Mouse (Mus musculus) liver, embryonic 16.5 days (tissue): Measurements from ENCODE around the gene Carnmt1. TPM values are rescaled to one million over a fixed set of nuclear protein-coding genes. Genes with fewer than 3 reads are reported as not detected.

ENCODE experiments used
- ATAC-seq: fragments of 200-750 bp; cut with Nextera tagmentation; 2 replicates; pipeline ENCODE4 v1.8.0; 2017; ENCODE audit warnings: low read depth, mild to moderate bottlenecking, moderate number of reproducible peaks, moderate library complexity
- H3K27ac ChIP-seq: fragments of 300-500 bp; sonication (generic); 2 replicates; pipeline ENCODE4 v1.5.1; 2014; ENCODE audit warnings: mild to moderate bottlenecking, low read length
- H3K27me3 ChIP-seq: fragments of 300-500 bp; sonication (generic); 2 replicates; pipeline ENCODE4 v1.6.1; 2014; ENCODE audit warnings: low read depth, low read length, mixed read lengths; ENCODE audit not compliant: control insufficient read depth, insufficient read depth
- H3K36me3 ChIP-seq: fragments of 300-500 bp; sonication (generic); 2 replicates; pipeline ENCODE4 v1.6.1; 2014; ENCODE audit warnings: mild to moderate bottlenecking; ENCODE audit not compliant: control insufficient read depth, insufficient read depth
- H3K4me1 ChIP-seq: fragments of 300-500 bp; sonication (generic); 2 replicates; pipeline ENCODE4 v1.6.1; 2014; ENCODE audit warnings: low read depth, low read length, mixed read lengths; ENCODE audit not compliant: control insufficient read depth
- H3K4me2 ChIP-seq: fragments of 300-500 bp; sonication (generic); 2 replicates; pipeline ENCODE4 v1.6.1; 2014; ENCODE audit warnings: low read depth, low read length, mixed read lengths
- H3K4me3 ChIP-seq: fragments of 300-500 bp; sonication (generic); 2 replicates; pipeline ENCODE4 v1.5.1; 2014; ENCODE audit warnings: low read depth, mild to moderate bottlenecking, low read length
- H3K9ac ChIP-seq: fragments of 300-500 bp; sonication (generic); 2 replicates; pipeline ENCODE4 v1.6.1; 2014; ENCODE audit warnings: low read depth, low read length
- H3K9me3 ChIP-seq: fragments of 300-500 bp; sonication (generic); replicated peaks from 2 replicates; pipeline ENCODE4 v1.6.1; 2016; ENCODE audit warnings: low read length; ENCODE audit not compliant: control insufficient read depth
- WGBS: fragments of 180-500 bp; shearing (Covaris S2); extraction: QIAGEN DNeasy Blood & Tissue Kit; methylation state at CpG from one replicate; pipeline ENCODE4 v1.1.7; 2014; ENCODE audit not compliant: insufficient replicate concordance; 5-methylcytosine and 5-hydroxymethylcytosine counted together
- polyA plus RNA-seq: library from polyadenylated mRNA; unstranded; fragments of >200 nt; fragmentation: Nextera tagmentation; extraction: Ambion mirVana; gene quantifications from 2 replicates; pipeline ENCODE4 v1.2.1, GENCODE M21; 2015

Gene Carnmt1
- polyA plus RNA-seq, 1 experiment from 2014 or later: 12.6 TPM

- ATAC-seq: no peak
- Histone ChIP-seq H3K9ac (no peak overlapping the region), H3K27me3 (no peaks in the 10 kb centered on the region), H3K4me2 (no peak overlapping the region), H3K4me1 (peaks cover 2% of the 10 kb centered on the region; the same call in 1 of the 2 replicates), H3K9me3 (no peaks in the 10 kb centered on the region), H3K27ac (no peak overlapping the region), H3K4me3 (no peak overlapping the region), H3K36me3 (no peaks in the 10 kb centered on the region)
- WGBS: 77% methylated on average over 3 of the region's 3 CpGs
These were observed 10.1 kb upstream of the Carnmt1 start for GRCm38 (mm10) chr19:18660466-18660865.

GRCm38 (mm10) chr19:18661683-18662082 is 8.9 kb upstream of the Carnmt1 start:
- WGBS: 20% methylated on average over 1 of the region's 1 CpGs
- no peak overlapping the region for H3K4me3 ChIP-seq
- H3K4me1 ChIP-seq: peaks cover 2% of the 10 kb centered on the region; the same call in 1 of the 2 replicates
- H3K9me3 ChIP-seq: no peaks in the 10 kb centered on the region
- no peak overlapping the region for H3K9ac ChIP-seq
- ATAC-seq: peak; percentile 48; the same call in 1 of the 2 replicates
- H3K27me3 ChIP-seq: no peaks in the 10 kb centered on the region
- H3K36me3 ChIP-seq: no peaks in the 10 kb centered on the region
- H3K27ac ChIP-seq: no peak overlapping the region
- no peak overlapping the region for H3K4me2 ChIP-seq

- 43% methylated on average over 2 of the region's 2 CpGs for WGBS
- Histone ChIP-seq H3K27me3 (no peaks in the 10 kb centered on the region), H3K36me3 (no peaks in the 10 kb centered on the region), H3K27ac (no peak overlapping the region), H3K4me1 (peaks cover 2% of the 10 kb centered on the region; the same call in 1 of the 2 replicates), H3K9ac (no peak overlapping the region), H3K4me2 (no peak overlapping the region), H3K4me3 (no peak overlapping the region), H3K9me3 (no peaks in the 10 kb centered on the region)
- ATAC-seq: no peak
These were observed 6.7 kb upstream of the Carnmt1 start for GRCm38 (mm10) chr19:18663904-18664303.

GRCm38 (mm10) chr19:18666966-18667365 is 3.6 kb upstream of the Carnmt1 start:
- Histone ChIP-seq H3K4me3 (no peak overlapping the region), H3K9ac (no peak overlapping the region), H3K4me1 (peaks cover 6% of the 10 kb centered on the region), H3K27ac (no peak overlapping the region), H3K4me2 (no peak overlapping the region), H3K27me3 (no peaks in the 10 kb centered on the region), H3K9me3 (no peaks in the 10 kb centered on the region), H3K36me3 (no peaks in the 10 kb centered on the region)
- ATAC-seq: no peak
- 78% methylated on average over 7 of the region's 7 CpGs for WGBS

- H3K27ac ChIP-seq: no peak overlapping the region
- 81% methylated on average over 7 of the region's 7 CpGs for WGBS
These were observed 1.0 kb upstream of the Carnmt1 start for GRCm38 (mm10) chr19:18669551-18669950.

GRCm38 (mm10) chr19:18671056-18671741 is 635 bp downstream of the Carnmt1 start:
- Histone ChIP-seq H3K27ac (peak overlapping the region; percentile 86), H3K9me3 (no peaks in the 10 kb centered on the region), H3K9ac (peak overlapping the region; percentile 86), H3K4me3 (peak overlapping the region; percentile 83), H3K36me3 (no peaks in the 10 kb centered on the region), H3K4me2 (peak overlapping the region; percentile 81), H3K4me1 (peaks cover 18% of the 10 kb centered on the region), H3K27me3 (no peaks in the 10 kb centered on the region)
- under 1% methylated on average over 63 of the region's 64 CpGs for WGBS
- ATAC-seq: peak; percentile 70

More at GRCm38 (mm10) chr19:18669551-18669950, 1.0 kb upstream of the Carnmt1 start:
- no peak overlapping the region for H3K4me3 ChIP-seq
- H3K27me3 ChIP-seq: no peaks in the 10 kb centered on the region
- H3K9ac ChIP-seq: no peak overlapping the region
- H3K36me3 ChIP-seq: no peaks in the 10 kb centered on the region
- H3K4me2 ChIP-seq: no peak overlapping the region
- H3K4me1 ChIP-seq: peaks cover 18% of the 10 kb centered on the region
- H3K9me3 ChIP-seq: no peaks in the 10 kb centered on the region
- ATAC-seq: no peak

GRCm38 (mm10) chr19:18672498-18672897 is 1.9 kb downstream of the Carnmt1 start:
- no peaks in the 10 kb centered on the region for H3K9me3 ChIP-seq
- peak overlapping the region; percentile 81 for H3K4me2 ChIP-seq
- no peak for ATAC-seq
- WGBS: 50% methylated on average over 3 of the region's 3 CpGs
- H3K27me3 ChIP-seq: no peaks in the 10 kb centered on the region
- no peaks in the 10 kb centered on the region for H3K36me3 ChIP-seq
- H3K4me1 ChIP-seq: peaks cover 18% of the 10 kb centered on the region
- peak overlapping the region; percentile 86 for H3K9ac ChIP-seq
- peak overlapping the region; percentile 83 for H3K4me3 ChIP-seq
- H3K27ac ChIP-seq: no peak overlapping the region

- 55% methylated on average over 4 of the region's 4 CpGs for WGBS
- H3K9ac ChIP-seq: no peak overlapping the region
These were observed 2.6 kb downstream of the Carnmt1 start for GRCm38 (mm10) chr19:18673116-18673515.

GRCm38 (mm10) chr19:18682142-18682541 is 11.6 kb downstream of the Carnmt1 start:
- 13% methylated on average over 4 of the region's 4 CpGs for WGBS
- H3K4me2 ChIP-seq: no peak overlapping the region
- no peaks in the 10 kb centered on the region for H3K27me3 ChIP-seq
- no peaks in the 10 kb centered on the region for H3K9me3 ChIP-seq
- no peak overlapping the region for H3K9ac ChIP-seq
- H3K4me1 ChIP-seq: peaks cover 11% of the 10 kb centered on the region
- peak overlapping the region; percentile 29 for H3K27ac ChIP-seq
- peaks cover 2% of the 10 kb centered on the region; the same call in 1 of the 2 replicates for H3K36me3 ChIP-seq
- no peak overlapping the region for H3K4me3 ChIP-seq
- peak; percentile 89 for ATAC-seq

More at GRCm38 (mm10) chr19:18673116-18673515, 2.6 kb downstream of the Carnmt1 start:
- Histone ChIP-seq H3K9me3 (no peaks in the 10 kb centered on the region), H3K4me1 (peaks cover 18% of the 10 kb centered on the region), H3K27me3 (no peaks in the 10 kb centered on the region), H3K27ac (no peak overlapping the region), H3K36me3 (no peaks in the 10 kb centered on the region), H3K4me2 (peak overlapping the region; percentile 81; the same call in 1 of the 2 replicates), H3K4me3 (no peak overlapping the region)
- ATAC-seq: no peak
